Mouse (Mus musculus): ENCODE data around the gene Vwa5b1. TPM values are rescaled to one million over a fixed set of nuclear protein-coding genes. Genes with fewer than 3 reads are reported as not detected.

The Vwa5b1 gene
- polyA plus RNA-seq, 1 experiment from 2014 or later, result 0.15 TPM

GRCm38 (mm10) chr4:138597904-138598347 lies 37.8 kb downstream of the Vwa5b1 start:
- peak; percentile 93 for DNase-seq (ENCODE audit: low spot score, missing footprints)
- H3K9me3 ChIP-seq (ENCODE audit: control insufficient read depth, low read length), result no peaks in the 10 kb centered on the region
- peak; percentile 75 for ATAC-seq (ENCODE audit: low FRiP score)
- H3K4me2 ChIP-seq, result peak overlapping the region; percentile 18; the same call in 1 of the 2 replicates
- no peaks in the 10 kb centered on the region for H3K27me3 ChIP-seq (ENCODE audit: control insufficient read depth, insufficient read depth, low read length)
- H3K27ac ChIP-seq (ENCODE audit: low read depth, low read length), result no peak overlapping the region
- 4% methylated on average over 7 of the region's 7 CpGs for WGBS
- no peak overlapping the region for H3K9ac ChIP-seq (ENCODE audit: low read length)
- H3K36me3 ChIP-seq (ENCODE audit: control insufficient read depth, insufficient read depth, low read length), result no peaks in the 10 kb centered on the region
- no peak overlapping the region for H3K4me3 ChIP-seq (ENCODE audit: low read depth, low read length)
- H3K4me1 ChIP-seq (ENCODE audit: control insufficient read depth, insufficient read depth, low read length), result peaks cover 25% of the 10 kb centered on the region

DNA sequence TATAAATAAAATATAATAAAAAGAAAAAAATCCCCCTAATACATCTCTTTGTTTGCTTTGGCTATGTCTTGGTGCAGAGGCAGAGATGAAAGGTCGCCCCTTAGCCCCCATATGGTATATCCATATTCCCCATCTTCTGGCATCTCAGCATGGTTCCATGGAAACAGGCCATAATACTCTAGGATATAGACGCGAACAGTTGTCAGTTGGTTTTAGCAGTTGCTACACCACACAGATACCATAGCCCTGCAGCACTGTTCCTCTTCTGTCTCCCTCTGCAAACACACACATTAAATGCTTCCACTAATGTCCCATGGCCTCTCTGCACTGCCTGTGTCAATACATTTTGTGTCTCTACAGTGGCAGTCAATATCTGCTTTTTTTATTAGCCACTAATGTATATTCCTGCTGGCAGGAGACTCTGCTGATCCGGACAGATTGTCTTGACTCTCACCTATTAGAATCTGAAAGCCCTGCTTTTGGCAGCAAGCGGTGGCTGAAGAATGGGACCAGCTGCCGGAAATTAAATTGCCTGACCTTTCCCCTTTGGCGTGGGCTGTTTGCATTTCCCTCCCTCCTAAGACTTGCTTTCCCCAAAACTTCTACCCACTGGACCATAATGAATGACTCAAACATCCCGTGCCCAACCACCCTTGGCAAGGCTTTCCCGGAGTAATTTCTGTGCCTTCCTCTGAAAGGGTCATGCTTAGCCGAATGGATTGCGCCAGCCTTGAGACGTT lies 39.1 kb downstream of the Vwa5b1 start:
- 40% methylated on average over 12 of the region's 12 CpGs for WGBS
- Histone ChIP-seq H3K9me3 (ENCODE audit: control insufficient read depth, low read length) (no peaks in the 10 kb centered on the region), H3K27me3 (ENCODE audit: control insufficient read depth, insufficient read depth, low read length) (no peaks in the 10 kb centered on the region), H3K27ac (ENCODE audit: low read depth, low read length) (peak overlapping the region; percentile 60), H3K4me2 (no peak overlapping the region), H3K9ac (ENCODE audit: low read length) (no peak overlapping the region), H3K36me3 (ENCODE audit: control insufficient read depth, insufficient read depth, low read length) (no peaks in the 10 kb centered on the region), H3K4me3 (ENCODE audit: low read depth, low read length) (no peak overlapping the region), H3K4me1 (ENCODE audit: control insufficient read depth, insufficient read depth, low read length) (peaks cover 25% of the 10 kb centered on the region)
- DNase-seq (ENCODE audit: low spot score, missing footprints) (no peak), ATAC-seq (ENCODE audit: low FRiP score) (peak; percentile 57)

- H3K9me3 ChIP-seq (ENCODE audit: control insufficient read depth, low read length), result no peaks in the 10 kb centered on the region
- H3K36me3 ChIP-seq (ENCODE audit: control insufficient read depth, insufficient read depth, low read length), result no peaks in the 10 kb centered on the region
- H3K4me1 ChIP-seq (ENCODE audit: control insufficient read depth, insufficient read depth, low read length), result no peaks in the 10 kb centered on the region
- no peak overlapping the region for H3K4me3 ChIP-seq (ENCODE audit: low read depth, low read length)
- ATAC-seq (ENCODE audit: low FRiP score), result no peak
- H3K4me2 ChIP-seq, result no peak overlapping the region
- DNase-seq (ENCODE audit: low spot score, missing footprints), result no peak
- H3K27me3 ChIP-seq (ENCODE audit: control insufficient read depth, insufficient read depth, low read length), result no peaks in the 10 kb centered on the region
- H3K27ac ChIP-seq (ENCODE audit: low read depth, low read length), result no peak overlapping the region
- H3K9ac ChIP-seq (ENCODE audit: low read length), result no peak overlapping the region
Measured at GRCm38 (mm10) chr4:138584946-138585345, 50.7 kb downstream of the Vwa5b1 start.

- no peaks in the 10 kb centered on the region for H3K9me3 ChIP-seq (ENCODE audit: control insufficient read depth, low read length)
- 82% methylated on average over 4 of the region's 4 CpGs for WGBS
- no peaks in the 10 kb centered on the region for H3K27me3 ChIP-seq (ENCODE audit: control insufficient read depth, insufficient read depth, low read length)
- H3K4me2 ChIP-seq, result no peak overlapping the region
- DNase-seq (ENCODE audit: low spot score, missing footprints) (no peak), ATAC-seq (ENCODE audit: low FRiP score) (no peak)
- no peak overlapping the region for H3K4me3 ChIP-seq (ENCODE audit: low read depth, low read length)
- no peaks in the 10 kb centered on the region for H3K4me1 ChIP-seq (ENCODE audit: control insufficient read depth, insufficient read depth, low read length)
- H3K36me3 ChIP-seq (ENCODE audit: control insufficient read depth, insufficient read depth, low read length), result no peaks in the 10 kb centered on the region
- no peak overlapping the region for H3K27ac ChIP-seq (ENCODE audit: low read depth, low read length)
- H3K9ac ChIP-seq (ENCODE audit: low read length), result no peak overlapping the region
Measured at GRCm38 (mm10) chr4:138582446-138582845, 53.2 kb downstream of the Vwa5b1 start.

GRCm38 (mm10) chr4:138578406-138578805 lies 57.3 kb downstream of the Vwa5b1 start:
- H3K4me3 ChIP-seq (ENCODE audit: low read depth, low read length), result no peak overlapping the region
- no peaks in the 10 kb centered on the region for H3K36me3 ChIP-seq (ENCODE audit: control insufficient read depth, insufficient read depth, low read length)
- ATAC-seq (ENCODE audit: low FRiP score) (no peak), DNase-seq (ENCODE audit: low spot score, missing footprints) (no peak)
- H3K9ac ChIP-seq (ENCODE audit: low read length), result no peak overlapping the region
- H3K4me1 ChIP-seq (ENCODE audit: control insufficient read depth, insufficient read depth, low read length), result no peaks in the 10 kb centered on the region
- no peaks in the 10 kb centered on the region for H3K9me3 ChIP-seq (ENCODE audit: control insufficient read depth, low read length)
- no peak overlapping the region for H3K27ac ChIP-seq (ENCODE audit: low read depth, low read length)
- H3K27me3 ChIP-seq (ENCODE audit: control insufficient read depth, insufficient read depth, low read length), result no peaks in the 10 kb centered on the region
- WGBS, result 80% methylated on average over 19 of the region's 19 CpGs
- H3K4me2 ChIP-seq, result no peak overlapping the region

DNA sequence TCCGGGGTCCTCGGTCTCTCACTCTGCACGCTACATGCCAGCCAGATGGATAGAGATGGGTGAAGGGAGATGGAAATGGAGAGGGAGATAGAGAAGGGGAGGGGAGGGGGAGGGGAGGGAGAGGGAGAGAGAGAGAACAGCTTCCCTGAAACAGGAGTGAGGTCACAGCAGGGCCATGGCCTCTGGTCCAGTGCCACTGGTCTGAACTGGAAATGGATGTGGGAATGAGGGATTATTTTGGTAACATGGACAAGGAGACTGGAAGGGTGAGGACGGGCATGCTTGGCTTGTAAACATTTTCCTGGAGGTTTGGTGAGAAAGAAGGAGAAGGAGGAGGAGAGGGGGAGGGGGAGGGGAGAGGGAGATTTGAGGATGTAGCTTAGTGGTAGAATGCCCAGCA lies 59.0 kb downstream of the Vwa5b1 start:
- Histone ChIP-seq H3K9me3 (ENCODE audit: control insufficient read depth, low read length) (no peaks in the 10 kb centered on the region), H3K27me3 (ENCODE audit: control insufficient read depth, insufficient read depth, low read length) (no peaks in the 10 kb centered on the region), H3K4me3 (ENCODE audit: low read depth, low read length) (no peak overlapping the region), H3K4me2 (no peak overlapping the region), H3K36me3 (ENCODE audit: control insufficient read depth, insufficient read depth, low read length) (no peaks in the 10 kb centered on the region), H3K27ac (ENCODE audit: low read depth, low read length) (no peak overlapping the region), H3K9ac (ENCODE audit: low read length) (no peak overlapping the region), H3K4me1 (ENCODE audit: control insufficient read depth, insufficient read depth, low read length) (no peaks in the 10 kb centered on the region)
- ATAC-seq (ENCODE audit: low FRiP score) (no peak), DNase-seq (ENCODE audit: low spot score, missing footprints) (no peak)
- WGBS, result 87% methylated on average over 3 of the region's 4 CpGs

DNA sequence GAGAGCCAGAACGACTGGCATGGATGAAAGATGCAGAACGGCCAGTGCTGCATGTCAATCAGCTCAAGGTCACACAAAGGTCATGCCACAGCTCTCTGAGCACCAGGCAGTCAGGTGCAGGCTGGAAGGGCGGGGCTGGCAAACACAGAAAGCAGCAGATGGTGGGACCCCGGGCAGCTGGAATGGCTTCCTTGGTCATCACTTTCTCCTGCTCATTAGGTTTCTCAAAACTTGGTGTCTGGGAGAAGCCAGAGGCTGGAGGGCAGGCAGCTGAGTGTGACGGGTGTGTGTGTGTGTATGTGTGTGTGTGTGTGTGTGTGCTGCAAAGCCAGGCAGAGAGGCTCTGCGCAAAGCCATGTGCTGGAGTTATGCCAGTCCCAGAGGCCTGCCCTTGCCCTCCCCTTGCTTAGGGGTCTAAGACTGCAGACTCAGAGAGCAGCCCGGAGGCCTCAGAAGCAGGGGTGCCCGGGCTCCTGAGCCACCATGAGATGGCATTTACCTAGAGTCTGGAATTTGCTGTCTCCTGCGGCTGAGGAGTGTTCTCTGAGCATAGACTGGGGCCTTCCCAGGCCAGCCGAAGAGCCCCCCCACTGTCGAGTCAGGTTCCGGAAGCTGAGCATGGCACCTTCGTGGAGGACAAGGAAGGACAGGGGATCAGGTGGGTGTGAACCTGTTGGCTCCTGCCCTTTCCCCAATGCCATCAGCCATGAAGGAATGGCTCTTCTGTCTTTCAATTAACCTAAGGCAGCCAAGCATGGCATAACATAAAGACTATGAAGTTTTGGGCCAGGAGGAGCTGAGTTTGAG lies 60.7 kb downstream of the Vwa5b1 start:
- H3K36me3 ChIP-seq (ENCODE audit: control insufficient read depth, insufficient read depth, low read length), result no peaks in the 10 kb centered on the region
- no peak overlapping the region for H3K4me3 ChIP-seq (ENCODE audit: low read depth, low read length)
- no peak overlapping the region for H3K4me2 ChIP-seq
- no peak overlapping the region for H3K27ac ChIP-seq (ENCODE audit: low read depth, low read length)
- H3K27me3 ChIP-seq (ENCODE audit: control insufficient read depth, insufficient read depth, low read length), result no peaks in the 10 kb centered on the region
- ATAC-seq (ENCODE audit: low FRiP score) (no peak), DNase-seq (ENCODE audit: low spot score, missing footprints) (no peak)
- WGBS, result 78% methylated on average over 13 of the region's 13 CpGs
- no peaks in the 10 kb centered on the region for H3K4me1 ChIP-seq (ENCODE audit: control insufficient read depth, insufficient read depth, low read length)
- no peaks in the 10 kb centered on the region for H3K9me3 ChIP-seq (ENCODE audit: control insufficient read depth, low read length)
- H3K9ac ChIP-seq (ENCODE audit: low read length), result no peak overlapping the region

DNA sequence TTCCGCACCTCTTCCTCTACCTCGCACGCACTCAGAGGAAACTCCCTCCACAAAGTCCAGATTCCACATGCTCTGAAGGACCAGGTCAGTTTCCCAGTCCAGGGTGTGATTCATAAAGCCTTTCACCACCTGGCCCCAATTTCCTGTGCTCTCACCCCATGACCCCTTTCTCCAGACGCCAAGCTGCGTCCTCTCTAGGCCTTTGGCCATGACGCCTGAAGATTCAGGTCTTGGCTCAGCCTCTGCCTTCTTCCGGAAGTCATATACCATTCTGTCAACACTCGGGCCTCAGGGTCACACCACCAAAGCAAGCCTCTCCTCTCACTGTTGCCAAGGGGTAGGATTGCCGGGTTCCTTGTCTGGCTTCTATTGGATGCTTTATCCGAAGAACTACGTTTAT lies 65.8 kb downstream of the Vwa5b1 start:
- H3K9me3 ChIP-seq (ENCODE audit: control insufficient read depth, low read length), result no peaks in the 10 kb centered on the region
- H3K27me3 ChIP-seq (ENCODE audit: control insufficient read depth, insufficient read depth, low read length), result no peaks in the 10 kb centered on the region
- H3K4me3 ChIP-seq (ENCODE audit: low read depth, low read length), result no peak overlapping the region
- DNase-seq (ENCODE audit: low spot score, missing footprints) (no peak), ATAC-seq (ENCODE audit: low FRiP score) (no peak)
- no peak overlapping the region for H3K9ac ChIP-seq (ENCODE audit: low read length)
- peaks cover 6% of the 10 kb centered on the region for H3K4me1 ChIP-seq (ENCODE audit: control insufficient read depth, insufficient read depth, low read length)
- no peak overlapping the region for H3K4me2 ChIP-seq
- WGBS, result 85% methylated on average over 11 of the region's 11 CpGs
- H3K27ac ChIP-seq (ENCODE audit: low read depth, low read length), result no peak overlapping the region
- no peaks in the 10 kb centered on the region for H3K36me3 ChIP-seq (ENCODE audit: control insufficient read depth, insufficient read depth, low read length)

DNA sequence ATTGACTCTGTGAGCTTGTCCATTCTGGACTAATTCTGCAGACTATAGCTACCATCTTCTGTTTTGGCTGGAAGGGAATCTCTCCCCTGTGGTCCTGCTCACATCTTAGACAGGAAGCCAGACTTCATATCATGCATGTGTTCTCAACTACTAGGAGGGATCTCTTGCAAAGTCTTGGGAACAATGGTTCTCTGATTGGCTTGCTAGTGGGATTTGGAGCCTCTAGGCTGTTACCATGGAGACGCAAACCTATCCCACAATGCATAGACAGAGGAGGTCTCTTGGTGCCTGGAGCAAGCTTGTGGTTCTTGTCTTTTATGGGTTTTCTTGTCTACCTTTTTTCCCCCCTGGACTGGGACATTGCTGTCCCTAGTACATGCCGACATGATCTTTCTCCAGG lies 67.4 kb downstream of the Vwa5b1 start:
- Histone ChIP-seq H3K36me3 (ENCODE audit: control insufficient read depth, insufficient read depth, low read length) (no peaks in the 10 kb centered on the region), H3K4me3 (ENCODE audit: low read depth, low read length) (no peak overlapping the region), H3K27me3 (ENCODE audit: control insufficient read depth, insufficient read depth, low read length) (no peaks in the 10 kb centered on the region), H3K9me3 (ENCODE audit: control insufficient read depth, low read length) (no peaks in the 10 kb centered on the region), H3K4me2 (no peak overlapping the region), H3K27ac (ENCODE audit: low read depth, low read length) (no peak overlapping the region; the same call in 1 of the 2 replicates), H3K9ac (ENCODE audit: low read length) (no peak overlapping the region), H3K4me1 (ENCODE audit: control insufficient read depth, insufficient read depth, low read length) (peaks cover 6% of the 10 kb centered on the region)
- ATAC-seq (ENCODE audit: low FRiP score) (no peak), DNase-seq (ENCODE audit: low spot score, missing footprints) (no peak)
- WGBS, result 59% methylated on average over 2 of the region's 2 CpGs

Measured in midbrain, embryonic 11.5 days (tissue).